Mouse (Mus musculus): ENCODE data around the gene Abcb5. TPM values are rescaled to one million over a fixed set of nuclear protein-coding genes. Genes with fewer than 3 reads are reported as not detected.
"Not testable (repeated sequence)": the region's sequence is repeated elsewhere in the genome, so short reads cannot be mapped to it uniquely, and the experiment has no call there.

Gene Abcb5
- not detected for total RNA-seq (2022)

DNA sequence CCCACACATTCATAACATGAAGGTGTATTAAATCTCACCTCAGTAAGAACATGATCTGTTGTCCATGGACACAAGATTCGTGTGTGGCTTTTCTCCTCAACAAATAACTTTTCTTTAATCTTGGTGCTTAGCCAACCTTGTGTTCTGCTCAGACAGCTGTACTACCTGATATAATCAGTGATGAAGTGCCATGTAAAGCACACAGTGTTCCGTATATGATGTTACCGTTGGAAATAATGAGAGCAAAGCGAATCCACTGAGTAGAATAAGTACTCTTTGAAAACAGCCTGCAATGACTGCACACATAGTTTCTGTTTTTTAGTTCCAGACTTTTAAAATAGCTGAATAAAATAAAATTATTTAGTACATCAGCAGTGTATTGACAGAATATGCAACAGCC is at the start of gene Abcb5:
Abcb5 (minus strand) TSS at position 101 of the 400 bp plus-strand sequence.
- no peak for DNase-seq (ENCODE audit: low spot score)

DNA sequence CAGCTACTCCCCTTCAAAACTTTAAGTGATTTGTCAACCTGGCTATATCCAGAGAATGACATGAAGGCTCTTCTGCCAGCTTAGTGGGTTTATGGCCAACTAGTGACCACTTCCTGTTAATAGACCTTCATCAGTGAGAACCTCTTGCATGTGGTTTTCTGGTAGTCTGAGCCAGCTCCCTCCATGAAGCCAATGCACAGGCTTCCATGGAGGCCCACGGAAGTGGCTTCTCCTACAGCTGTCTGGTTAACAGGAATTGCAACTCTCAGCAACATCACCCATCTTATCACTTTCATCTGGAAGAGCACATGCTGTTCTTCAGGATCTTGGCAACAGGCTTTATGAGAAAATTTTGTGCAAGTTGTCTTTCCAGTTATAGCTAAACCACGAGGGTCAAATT is 33.0 kb upstream of the Abcb5 start:
- DNase-seq (ENCODE audit: low spot score), result no peak

GRCm38 (mm10) chr12:118994328-118995166 is 28.3 kb upstream of the Abcb5 start:
- DNase-seq (ENCODE audit: low spot score), result peak; percentile 26

- DNase-seq (ENCODE audit: low spot score), result no peak
Observed at GRCm38 (mm10) chr12:118984852-118985251, 18.6 kb upstream of the Abcb5 start.

GRCm38 (mm10) chr12:118930386-118931318 is 35.6 kb downstream of the Abcb5 start:
- DNase-seq (ENCODE audit: low spot score), result peak; percentile 60

DNA sequence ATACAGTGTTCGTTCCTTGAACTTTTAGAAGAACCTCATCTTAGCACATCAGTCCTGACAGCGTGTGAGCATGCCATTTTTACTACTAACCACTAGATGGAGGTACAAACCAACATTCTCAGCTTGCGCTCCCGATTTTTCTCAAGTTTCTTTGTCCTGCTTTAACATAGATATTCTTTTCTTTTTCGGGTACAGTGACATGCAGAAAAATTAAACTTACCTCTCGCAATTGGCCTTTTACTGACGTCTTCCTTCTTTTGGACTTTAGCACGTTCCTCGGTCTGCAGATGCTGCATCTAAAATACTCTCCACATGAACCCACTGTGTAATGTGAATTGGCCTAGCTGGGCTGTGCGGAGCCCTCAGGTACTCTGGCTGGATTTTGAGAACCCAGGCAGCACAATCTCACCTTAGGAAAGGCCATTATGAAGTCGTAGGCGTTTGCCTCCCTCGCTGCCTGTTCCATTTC is 39.4 kb downstream of the Abcb5 start:
- DNase-seq (ENCODE audit: low spot score), result peak; percentile 2

- not testable (repeated sequence) for DNase-seq (ENCODE audit: low spot score)
Observed at GRCm38 (mm10) chr12:118923874-118924273, 42.3 kb downstream of the Abcb5 start.

- DNase-seq (ENCODE audit: low spot score), result no peak
Observed at GRCm38 (mm10) chr12:118917771-118918170, 48.5 kb downstream of the Abcb5 start.

DNA sequence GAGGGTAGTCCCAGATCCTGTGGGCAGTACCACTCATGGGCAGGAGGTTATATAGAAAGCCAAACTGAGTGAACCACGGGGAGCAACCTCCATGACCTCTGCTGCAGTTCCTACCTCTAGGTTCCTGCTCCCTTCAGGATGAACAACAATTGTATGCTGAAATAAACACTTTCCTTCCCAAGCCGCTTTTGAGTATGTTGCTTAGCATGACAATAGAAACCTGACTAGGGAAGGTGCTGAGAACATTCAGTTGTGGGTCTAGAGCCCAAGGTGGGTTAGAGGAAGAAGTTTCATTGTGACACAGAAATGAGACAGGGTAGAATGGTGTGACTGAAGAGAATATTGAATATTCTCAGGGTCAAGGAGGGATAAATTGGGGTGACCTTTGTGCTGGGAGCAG is 55.9 kb downstream of the Abcb5 start:
- no peak for DNase-seq (ENCODE audit: low spot score)

DNA sequence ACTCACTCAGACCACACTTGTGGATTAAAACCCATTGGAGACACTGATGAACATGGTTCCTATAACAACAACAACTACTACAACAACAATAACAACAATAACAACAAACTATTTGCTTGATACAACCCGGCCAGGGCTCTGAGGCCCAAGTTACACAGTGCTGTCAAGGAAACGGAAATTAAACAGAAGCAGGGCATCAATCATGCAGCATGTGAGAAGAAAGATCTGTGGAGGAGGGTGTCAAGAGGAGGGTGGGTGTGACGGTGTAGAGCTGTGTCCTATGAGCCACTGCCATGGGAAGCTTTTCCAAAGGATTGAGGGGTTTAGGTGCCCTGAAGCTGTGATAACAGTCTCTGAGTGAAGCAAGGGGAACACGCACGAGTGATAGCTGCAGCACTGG is 64.0 kb downstream of the Abcb5 start:
- no peak for DNase-seq (ENCODE audit: low spot score)

GRCm38 (mm10) chr12:118887964-118888363 is 78.3 kb downstream of the Abcb5 start:
- DNase-seq (ENCODE audit: low spot score), result peak; percentile 59

- DNase-seq (ENCODE audit: low spot score), result no peak
Observed at GRCm38 (mm10) chr12:118882790-118883189, 83.4 kb downstream of the Abcb5 start.

DNA sequence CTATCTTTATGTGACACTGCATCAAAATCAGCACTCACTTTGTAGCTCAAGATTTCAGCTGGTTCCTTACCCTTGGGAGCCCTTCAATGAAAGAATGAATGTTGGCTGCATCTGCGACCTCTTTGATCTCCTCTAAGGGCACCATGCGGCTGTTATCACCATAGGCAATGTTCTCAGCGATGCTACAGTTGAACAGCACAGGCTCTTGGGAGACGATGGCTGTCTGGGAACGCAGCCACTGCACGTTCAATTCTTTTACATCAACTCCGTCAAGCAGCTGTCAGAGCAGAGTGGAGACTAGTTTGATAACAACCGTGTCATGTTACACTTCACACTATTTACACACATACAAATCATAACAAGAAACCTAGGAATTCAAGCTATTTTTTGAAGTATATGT is 93.5 kb downstream of the Abcb5 start:
- DNase-seq (ENCODE audit: low spot score), result no peak

- DNase-seq (ENCODE audit: low spot score), result no peak
Observed at GRCm38 (mm10) chr12:118856151-118856550, 110.1 kb downstream of the Abcb5 start.

GRCm38 (mm10) chr12:118854831-118855453 is 111.3 kb downstream of the Abcb5 start:
- DNase-seq (ENCODE audit: low spot score), result peak; percentile 11

DNA sequence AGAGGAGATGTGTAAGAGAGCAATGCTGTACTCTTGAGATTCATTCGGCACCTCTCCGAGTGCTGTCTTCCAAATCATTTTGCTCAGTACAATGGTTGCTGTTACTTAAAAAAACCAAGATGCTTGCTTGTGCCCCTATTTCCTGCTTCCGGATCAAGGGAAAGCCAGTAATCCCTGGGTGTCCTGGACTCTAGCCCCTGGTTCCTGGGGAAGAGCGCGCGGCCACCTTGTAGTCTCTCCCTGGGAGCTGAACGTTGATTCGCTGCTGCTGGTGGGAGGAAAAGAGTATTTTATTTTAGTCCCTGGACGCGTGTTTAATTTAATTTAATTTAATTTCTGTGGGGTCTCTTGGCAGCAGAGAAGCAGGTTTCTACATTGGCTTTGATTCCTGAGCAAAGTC is 111.8 kb downstream of the Abcb5 start:
- DNase-seq (ENCODE audit: low spot score), result no peak

DNA sequence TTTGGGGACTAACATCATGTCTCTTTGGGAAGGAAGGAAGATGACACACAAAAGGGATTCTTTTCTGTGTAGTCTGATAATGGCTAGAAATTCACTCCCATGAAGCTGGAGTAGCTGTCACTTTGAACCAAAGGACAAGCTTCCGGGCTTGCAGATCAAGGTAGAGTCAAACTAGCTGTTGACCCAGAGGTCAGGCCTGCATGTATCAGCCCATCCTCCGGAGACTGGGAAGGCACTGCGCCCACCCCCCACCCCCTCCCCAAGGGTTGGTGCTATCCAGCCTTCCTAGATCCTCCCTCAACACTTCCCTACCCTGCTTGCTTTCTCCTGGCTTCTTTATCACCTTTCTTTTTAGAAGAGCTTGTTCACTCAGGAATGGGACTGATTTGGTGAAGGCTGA is 112.9 kb downstream of the Abcb5 start:
- DNase-seq (ENCODE audit: low spot score), result no peak

DNA sequence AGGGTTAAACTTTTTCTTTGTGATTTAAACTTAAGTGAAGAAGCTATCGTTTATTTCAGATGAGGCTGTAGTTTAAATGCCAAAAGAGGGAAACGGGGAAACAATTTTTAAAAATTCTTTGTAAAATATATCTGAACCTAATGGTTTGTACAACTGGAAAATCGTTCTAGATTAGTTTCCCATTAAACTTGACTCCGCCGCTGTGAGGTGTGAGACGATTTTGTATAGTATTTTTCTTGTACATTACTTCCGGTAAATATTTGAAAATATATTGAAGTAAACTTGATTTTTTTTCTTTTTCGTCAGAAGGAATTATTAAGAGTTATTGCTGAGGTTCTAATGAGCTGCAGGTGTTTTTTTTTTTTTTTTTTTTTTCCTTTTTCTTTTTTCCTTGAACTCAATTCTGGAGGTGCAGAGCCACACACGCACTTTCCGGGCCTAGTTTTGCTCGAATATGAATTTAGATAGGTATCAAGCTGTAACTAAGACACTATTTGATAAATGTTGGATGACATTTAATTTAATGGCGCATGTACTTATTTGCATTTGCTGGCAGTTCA is 115.3 kb downstream of the Abcb5 start:
- no peak for DNase-seq (ENCODE audit: low spot score)

- no peak for DNase-seq (ENCODE audit: low spot score)
Observed at GRCm38 (mm10) chr12:118849996-118850395, 116.2 kb downstream of the Abcb5 start.

DNA sequence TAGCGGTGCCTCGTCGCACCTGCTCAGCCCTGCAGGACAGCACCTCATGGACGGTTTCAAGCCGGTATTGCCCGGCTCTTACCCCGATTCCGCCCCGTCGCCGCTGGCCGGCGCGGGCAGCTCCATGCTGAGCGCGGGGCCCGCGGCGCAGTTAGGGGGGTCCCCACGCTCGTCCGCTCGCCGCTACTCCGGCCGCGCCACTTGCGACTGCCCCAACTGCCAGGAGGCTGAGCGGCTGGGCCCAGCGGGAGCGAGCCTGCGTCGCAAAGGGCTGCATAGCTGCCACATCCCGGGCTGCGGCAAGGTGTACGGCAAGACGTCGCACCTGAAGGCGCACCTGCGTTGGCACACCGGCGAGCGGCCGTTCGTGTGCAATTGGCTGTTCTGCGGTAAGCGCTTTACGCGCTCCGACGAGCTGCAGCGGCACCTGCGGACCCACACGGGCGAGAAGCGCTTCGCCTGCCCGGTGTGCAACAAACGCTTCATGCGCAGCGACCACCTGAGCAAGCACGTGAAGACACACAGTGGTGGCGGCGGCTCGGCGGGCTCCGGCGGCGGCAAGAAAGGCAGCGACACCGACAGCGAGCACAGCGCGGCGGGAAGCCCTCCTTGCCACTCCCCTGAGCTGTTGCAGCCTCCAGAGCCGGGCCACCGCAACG is 116.9 kb downstream of the Abcb5 start:
- DNase-seq (ENCODE audit: low spot score), result no peak

All from heart, adult 8-10 months (tissue).